Mouse (Mus musculus) hindbrain, embryonic 15.5 days (tissue): ENCODE results near the gene 2310022A10Rik. TPM values are rescaled to one million over a fixed set of nuclear protein-coding genes. Genes with fewer than 3 reads are reported as not detected.
A peak's percentile ranks its signal among the peaks of the same experiment; 100 is the strongest.

Source experiments
- ATAC-seq: fragments of 200-750 bp; cut with Nextera tagmentation; 2 replicates; pipeline ENCODE4 v1.8.0; 2017; ENCODE audit warnings: low read depth, moderate number of reproducible peaks, moderate TSS enrichment; ENCODE audit not compliant: low FRiP score
- H3K27ac ChIP-seq: fragments of 300-500 bp; sonication (generic); replicated peaks from 2 replicates; pipeline ENCODE4 v1.5.1; 2015; ENCODE audit warnings: mild to moderate bottlenecking, inconsistent platforms
- H3K27me3 ChIP-seq: fragments of 300-500 bp; sonication (generic); 2 replicates; pipeline ENCODE4 v1.6.1; 2015; ENCODE audit warnings: control low read depth, inconsistent platforms
- H3K36me3 ChIP-seq: fragments of 300-500 bp; sonication (generic); 2 replicates; pipeline ENCODE4 v1.6.1; 2015; ENCODE audit warnings: control low read depth, inconsistent platforms
- H3K4me1 ChIP-seq: fragments of 300-500 bp; sonication (generic); replicated peaks from 2 replicates; pipeline ENCODE4 v1.6.1; 2015; ENCODE audit warnings: control low read depth, inconsistent platforms
- H3K4me2 ChIP-seq: fragments of 300-500 bp; sonication (generic); 2 replicates; pipeline ENCODE4 v1.6.1; 2015; ENCODE audit warnings: moderate library complexity, mild to moderate bottlenecking, inconsistent platforms
- H3K4me3 ChIP-seq: fragments of 300-500 bp; sonication (generic); 2 replicates; pipeline ENCODE4 v1.5.1; 2015; ENCODE audit warnings: mild to moderate bottlenecking, inconsistent platforms
- H3K9ac ChIP-seq: fragments of 300-500 bp; sonication (generic); 2 replicates; pipeline ENCODE4 v1.6.1; 2015; ENCODE audit warnings: inconsistent platforms
- H3K9me3 ChIP-seq: fragments of 300-500 bp; sonication (generic); 2 replicates; pipeline ENCODE4 v1.6.1; 2016; ENCODE audit warnings: control low read depth, inconsistent platforms
- WGBS: fragments of 180-500 bp; shearing (Covaris S2); methylation state at CpG from one replicate; pipeline ENCODE4 v1.1.7; 2015; 5-methylcytosine and 5-hydroxymethylcytosine counted together
- polyA plus RNA-seq: library from polyadenylated mRNA; unstranded; fragments of >200 nt; fragmentation: Nextera tagmentation; extraction: Ambion mirVana; gene quantifications from 2 replicates; pipeline ENCODE4 v1.2.1, GENCODE M21; 2015

Gene 2310022A10Rik
- polyA plus RNA-seq, 1 experiment from 2014 or later: 36.6 TPM

DNA sequence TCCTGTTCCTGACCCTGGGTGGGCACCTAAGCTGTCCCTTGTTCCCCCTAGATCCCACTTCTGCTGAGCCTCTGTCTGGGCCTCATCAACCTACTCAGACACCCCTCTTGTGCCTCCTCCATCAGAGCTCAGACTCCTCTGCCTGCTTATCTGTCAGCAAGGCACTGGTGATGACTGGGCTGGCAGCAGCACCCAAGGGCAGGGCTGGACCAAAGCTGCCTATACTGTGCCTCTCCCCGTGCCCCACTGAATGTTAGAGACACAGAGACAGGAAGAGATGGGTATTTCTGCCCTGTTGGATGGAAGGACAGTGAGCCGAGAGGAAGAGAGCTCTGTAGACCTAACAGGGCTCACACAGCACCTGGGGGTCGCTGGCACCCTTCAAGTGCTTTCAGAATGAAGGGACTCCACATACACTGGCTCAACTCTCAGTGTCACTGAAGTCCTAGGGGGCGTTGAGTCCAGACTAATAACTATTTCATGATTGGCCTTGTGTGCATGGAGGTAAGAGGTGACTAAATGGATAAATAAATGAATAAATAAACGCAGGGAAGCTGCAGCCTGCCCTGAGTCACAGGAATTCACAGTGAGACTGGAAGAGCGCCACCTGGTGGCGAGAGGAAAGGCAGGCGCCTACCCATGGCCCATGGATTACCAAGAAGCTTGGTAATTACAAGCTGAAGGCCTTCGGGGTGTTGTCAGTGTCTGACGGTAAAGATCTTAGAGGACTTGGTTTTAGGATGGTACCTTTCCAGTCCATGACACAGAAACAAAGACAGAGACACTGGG is 26.8 kb upstream of the 2310022A10Rik start:
- H3K27me3 ChIP-seq: no peaks in the 10 kb centered on the region
- 23% methylated on average over 10 of the region's 10 CpGs for WGBS
- no peak overlapping the region for H3K4me2 ChIP-seq
- peak; percentile 74 for ATAC-seq
- no peak overlapping the region for H3K27ac ChIP-seq
- no peak overlapping the region for H3K4me3 ChIP-seq
- no peaks in the 10 kb centered on the region for H3K9me3 ChIP-seq
- no peaks in the 10 kb centered on the region for H3K4me1 ChIP-seq
- H3K36me3 ChIP-seq: no peaks in the 10 kb centered on the region; the same call in 1 of the 2 replicates
- H3K9ac ChIP-seq: no peak overlapping the region

DNA sequence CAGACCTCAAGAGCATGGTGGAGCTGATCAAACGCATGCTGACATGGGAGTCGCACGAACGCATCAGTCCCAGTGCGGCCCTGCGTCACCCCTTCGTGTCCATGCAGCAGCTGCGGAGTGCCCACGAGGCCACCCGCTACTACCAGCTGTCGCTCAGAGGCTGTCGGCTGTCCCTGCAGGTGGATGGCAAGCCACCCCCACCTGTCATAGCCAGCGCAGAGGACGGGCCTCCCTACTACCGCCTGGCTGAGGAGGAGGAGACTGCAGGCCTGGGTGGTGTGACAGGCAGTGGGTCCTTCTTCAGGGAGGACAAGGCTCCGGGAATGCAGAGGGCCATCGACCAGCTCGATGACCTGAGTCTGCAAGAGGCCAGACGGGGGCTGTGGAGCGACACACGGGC is 24.0 kb upstream of the 2310022A10Rik start:
- no peaks in the 10 kb centered on the region for H3K9me3 ChIP-seq
- WGBS: 81% methylated on average over 21 of the region's 21 CpGs
- no peak overlapping the region for H3K9ac ChIP-seq
- H3K27me3 ChIP-seq: no peaks in the 10 kb centered on the region
- ATAC-seq: no peak
- H3K4me1 ChIP-seq: no peaks in the 10 kb centered on the region
- H3K36me3 ChIP-seq: peaks cover 20% of the 10 kb centered on the region
- no peak overlapping the region for H3K27ac ChIP-seq
- H3K4me3 ChIP-seq: no peak overlapping the region
- no peak overlapping the region for H3K4me2 ChIP-seq

DNA sequence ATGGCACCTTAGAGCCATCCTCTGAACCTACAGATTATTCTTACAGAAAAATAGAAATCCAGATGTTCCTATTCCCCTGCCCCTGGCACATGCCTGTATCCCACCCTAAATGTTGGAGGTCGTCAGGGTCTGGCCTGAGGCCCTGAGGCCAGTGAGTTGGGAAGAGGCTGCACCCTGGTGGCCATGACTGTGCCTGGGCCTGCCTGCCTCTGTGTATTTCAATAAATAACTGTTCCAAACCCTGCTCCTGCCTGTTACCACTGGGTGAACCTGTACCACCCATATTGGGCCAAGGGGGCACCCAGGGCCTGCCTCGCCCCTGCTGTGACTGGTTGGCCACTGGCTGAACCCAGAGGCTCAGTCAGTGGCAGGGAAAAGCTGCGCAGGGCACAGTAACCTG is 22.1 kb upstream of the 2310022A10Rik start:
- Histone ChIP-seq H3K27me3 (no peaks in the 10 kb centered on the region), H3K27ac (no peak overlapping the region), H3K36me3 (peaks cover 24% of the 10 kb centered on the region), H3K9me3 (no peaks in the 10 kb centered on the region), H3K4me3 (no peak overlapping the region), H3K4me2 (no peak overlapping the region), H3K9ac (no peak overlapping the region), H3K4me1 (no peaks in the 10 kb centered on the region)
- 79% methylated on average over 3 of the region's 3 CpGs for WGBS
- no peak for ATAC-seq

DNA sequence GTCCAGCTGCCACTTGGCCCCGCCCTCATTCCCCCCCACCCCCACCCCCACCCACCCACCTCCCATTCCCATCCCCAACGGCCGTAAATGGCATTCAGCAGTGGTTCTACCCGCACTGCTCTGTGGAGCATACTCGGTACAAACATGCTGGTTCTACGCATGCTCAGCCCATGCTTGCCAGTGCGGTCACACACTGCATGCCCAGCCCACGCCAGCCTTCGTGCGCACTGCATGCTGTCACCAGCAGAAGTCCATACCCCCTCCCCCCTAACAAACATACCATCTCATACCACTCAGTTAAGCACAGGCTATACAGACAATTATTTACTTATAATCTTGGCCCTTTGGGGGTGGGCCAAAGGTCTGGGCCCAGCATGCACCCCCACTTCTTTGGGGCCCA is 21.3 kb upstream of the 2310022A10Rik start:
- Histone ChIP-seq H3K9ac (no peak overlapping the region), H3K27me3 (no peaks in the 10 kb centered on the region), H3K27ac (no peak overlapping the region), H3K9me3 (no peaks in the 10 kb centered on the region), H3K4me2 (no peak overlapping the region), H3K4me1 (no peaks in the 10 kb centered on the region), H3K36me3 (peaks cover 32% of the 10 kb centered on the region), H3K4me3 (no peak overlapping the region)
- ATAC-seq: no peak
- WGBS: 90% methylated on average over 10 of the region's 10 CpGs

DNA sequence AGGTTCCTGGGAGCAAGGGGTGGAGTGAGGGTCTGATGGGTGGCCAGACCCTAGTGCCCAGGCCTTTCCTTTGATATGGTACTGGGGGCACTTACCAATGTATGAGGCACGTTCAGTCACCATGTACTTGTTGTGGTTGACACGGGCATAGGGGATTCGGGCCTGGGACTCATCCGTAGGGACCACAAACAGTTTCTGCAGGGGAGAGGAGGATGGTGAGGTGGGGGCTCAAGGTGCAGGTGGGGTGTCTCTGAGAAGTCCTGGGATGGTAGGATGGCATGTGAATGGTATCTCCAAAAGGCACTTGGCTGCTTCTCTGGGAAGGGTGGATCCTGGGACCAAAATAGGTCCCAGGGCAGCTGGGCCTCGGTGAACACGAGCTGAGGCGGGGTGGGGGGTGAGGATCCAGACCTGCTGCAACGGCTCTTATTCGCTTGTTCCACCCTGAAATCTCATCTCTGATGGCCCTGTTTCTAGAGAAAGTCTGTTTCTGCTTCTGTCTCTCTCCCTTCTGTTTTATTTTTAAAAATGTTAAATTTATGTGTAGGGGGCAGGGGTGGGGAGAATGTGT is 20.5 kb upstream of the 2310022A10Rik start:
- Histone ChIP-seq H3K36me3 (peaks cover 40% of the 10 kb centered on the region), H3K27me3 (no peaks in the 10 kb centered on the region), H3K4me1 (no peaks in the 10 kb centered on the region), H3K4me3 (no peak overlapping the region), H3K27ac (no peak overlapping the region), H3K4me2 (no peak overlapping the region), H3K9ac (no peak overlapping the region), H3K9me3 (no peaks in the 10 kb centered on the region)
- WGBS: 94% methylated on average over 9 of the region's 9 CpGs
- ATAC-seq: no peak

DNA sequence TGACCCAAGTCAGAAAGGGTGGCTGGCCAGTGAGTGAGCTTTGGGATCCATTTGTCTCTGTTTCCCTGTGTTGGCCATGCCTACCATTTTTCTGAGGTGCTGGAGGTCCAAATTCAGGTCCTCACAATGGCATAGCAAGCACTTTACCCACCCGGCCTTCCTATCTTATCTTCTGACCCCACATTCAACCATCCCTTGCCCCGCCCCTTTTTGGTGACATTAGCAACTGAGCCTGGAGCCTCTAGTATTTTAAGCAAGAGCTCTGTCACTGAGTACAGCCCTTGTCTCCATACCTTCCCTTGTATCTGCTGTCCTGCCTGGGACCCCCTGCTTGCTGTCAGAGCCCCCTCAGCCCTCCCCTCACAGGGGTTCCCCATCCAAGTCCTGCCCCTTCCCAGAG is 17.6 kb upstream of the 2310022A10Rik start:
- H3K4me2 ChIP-seq: no peak overlapping the region
- WGBS: 93% methylated on average over 2 of the region's 2 CpGs
- H3K36me3 ChIP-seq: peaks cover 65% of the 10 kb centered on the region
- H3K4me1 ChIP-seq: no peaks in the 10 kb centered on the region
- no peak overlapping the region for H3K9ac ChIP-seq
- ATAC-seq: no peak
- no peak overlapping the region for H3K27ac ChIP-seq
- no peaks in the 10 kb centered on the region for H3K27me3 ChIP-seq
- H3K9me3 ChIP-seq: no peaks in the 10 kb centered on the region
- H3K4me3 ChIP-seq: no peak overlapping the region

DNA sequence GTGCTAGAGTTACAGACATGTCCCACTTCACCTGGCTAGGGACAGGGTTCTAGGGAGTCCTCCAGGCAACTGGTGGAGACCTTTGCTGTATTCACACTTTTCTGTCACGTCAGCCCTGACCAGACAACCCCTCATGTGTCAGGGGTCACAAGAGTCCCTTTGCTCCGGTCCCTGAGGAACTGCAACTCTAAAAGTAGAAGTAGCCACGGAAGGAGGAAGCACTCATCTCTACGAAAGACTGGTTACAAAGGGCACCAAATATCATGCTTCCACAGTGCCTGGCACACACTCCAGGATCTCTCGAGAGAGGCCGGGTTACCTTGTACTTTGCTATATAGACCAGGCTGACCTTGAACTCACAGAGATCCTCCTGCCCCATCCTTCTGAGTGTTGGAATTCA is 16.4 kb upstream of the 2310022A10Rik start:
- H3K27me3 ChIP-seq: no peaks in the 10 kb centered on the region
- no peak overlapping the region for H3K27ac ChIP-seq
- H3K9ac ChIP-seq: no peak overlapping the region
- no peak overlapping the region for H3K4me3 ChIP-seq
- H3K4me2 ChIP-seq: no peak overlapping the region
- ATAC-seq: no peak
- H3K9me3 ChIP-seq: no peaks in the 10 kb centered on the region
- peaks cover 9% of the 10 kb centered on the region for H3K4me1 ChIP-seq
- WGBS: 92% methylated on average over 6 of the region's 6 CpGs
- H3K36me3 ChIP-seq: peaks cover 71% of the 10 kb centered on the region

DNA sequence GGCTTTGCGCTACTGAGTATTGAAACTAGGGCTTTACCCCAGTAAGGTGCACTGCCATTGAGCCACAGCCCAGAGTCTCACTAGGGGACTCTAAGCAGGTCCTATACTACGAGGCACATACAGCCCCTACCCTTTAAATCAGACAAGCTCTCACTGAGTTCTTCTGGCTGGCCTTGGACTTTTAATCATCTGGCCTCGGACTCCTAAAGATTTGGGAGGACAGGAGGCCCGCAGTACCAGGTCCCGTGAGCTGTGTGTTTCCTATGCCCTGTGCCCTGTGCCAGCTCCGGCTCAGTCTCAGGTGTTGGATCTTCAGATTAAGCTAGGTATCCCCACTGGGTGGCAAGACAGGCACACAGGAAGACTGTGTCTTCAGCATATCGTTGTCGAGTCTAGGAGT is 15.0 kb upstream of the 2310022A10Rik start:
- no peak for ATAC-seq

DNA sequence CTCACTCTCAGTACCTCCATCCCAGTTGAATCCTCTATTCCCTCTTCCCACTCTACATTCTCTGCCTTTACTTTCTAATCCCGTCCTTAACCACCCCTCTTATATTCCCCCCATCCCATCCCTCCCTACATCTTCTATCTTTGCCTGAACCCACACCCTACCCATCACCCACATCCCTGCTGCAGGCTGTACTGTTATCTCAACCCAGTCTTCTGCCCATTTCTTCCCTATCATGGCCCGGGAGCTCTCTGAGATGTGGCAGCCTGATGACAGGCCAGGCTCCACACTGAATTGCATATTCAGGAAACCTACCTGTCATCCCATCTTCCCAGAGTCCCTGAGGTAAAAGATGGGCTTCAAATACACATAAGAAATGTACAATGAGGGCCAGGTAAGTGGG is 14.2 kb upstream of the 2310022A10Rik start:
- Histone ChIP-seq H3K9me3 (no peaks in the 10 kb centered on the region), H3K4me3 (no peak overlapping the region), H3K27me3 (no peaks in the 10 kb centered on the region), H3K27ac (no peak overlapping the region), H3K9ac (no peak overlapping the region), H3K4me1 (peaks cover 21% of the 10 kb centered on the region), H3K36me3 (peaks cover 50% of the 10 kb centered on the region), H3K4me2 (no peak overlapping the region)
- ATAC-seq: no peak
- WGBS: 90% methylated on average over 2 of the region's 2 CpGs

More for the DNA sequence above, 15.0 kb upstream of the 2310022A10Rik start:
- Histone ChIP-seq H3K36me3 (peaks cover 57% of the 10 kb centered on the region), H3K4me1 (peaks cover 20% of the 10 kb centered on the region), H3K4me2 (no peak overlapping the region), H3K9me3 (no peaks in the 10 kb centered on the region), H3K4me3 (no peak overlapping the region), H3K27ac (no peak overlapping the region), H3K9ac (no peak overlapping the region), H3K27me3 (no peaks in the 10 kb centered on the region)
- WGBS: 93% methylated on average over 8 of the region's 8 CpGs

DNA sequence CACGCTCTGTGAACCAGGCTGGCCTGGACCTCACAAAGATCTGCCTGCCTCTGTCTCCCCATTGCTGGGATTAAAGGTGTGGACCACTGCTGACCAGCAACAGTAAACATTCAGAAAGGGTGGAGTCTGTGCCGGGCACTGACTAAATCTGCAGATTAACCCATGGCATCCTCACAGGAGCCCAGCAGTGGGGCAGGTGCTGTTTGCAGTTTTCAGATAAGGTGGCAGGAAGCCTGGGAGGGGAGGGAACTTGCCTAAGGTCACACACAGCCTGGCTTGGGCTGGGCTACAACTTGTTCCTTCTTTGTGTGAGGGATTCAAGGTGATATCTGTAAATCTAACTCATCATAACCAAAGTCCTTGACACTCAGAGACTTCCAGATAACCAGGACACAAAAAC is 12.5 kb upstream of the 2310022A10Rik start:
- Histone ChIP-seq H3K36me3 (peaks cover 50% of the 10 kb centered on the region), H3K4me1 (peaks cover 21% of the 10 kb centered on the region), H3K9ac (no peak overlapping the region), H3K27ac (no peak overlapping the region), H3K4me3 (no peak overlapping the region), H3K4me2 (no peak overlapping the region), H3K9me3 (no peaks in the 10 kb centered on the region), H3K27me3 (no peaks in the 10 kb centered on the region)
- WGBS: 81% methylated on average over 2 of the region's 2 CpGs
- no peak for ATAC-seq

DNA sequence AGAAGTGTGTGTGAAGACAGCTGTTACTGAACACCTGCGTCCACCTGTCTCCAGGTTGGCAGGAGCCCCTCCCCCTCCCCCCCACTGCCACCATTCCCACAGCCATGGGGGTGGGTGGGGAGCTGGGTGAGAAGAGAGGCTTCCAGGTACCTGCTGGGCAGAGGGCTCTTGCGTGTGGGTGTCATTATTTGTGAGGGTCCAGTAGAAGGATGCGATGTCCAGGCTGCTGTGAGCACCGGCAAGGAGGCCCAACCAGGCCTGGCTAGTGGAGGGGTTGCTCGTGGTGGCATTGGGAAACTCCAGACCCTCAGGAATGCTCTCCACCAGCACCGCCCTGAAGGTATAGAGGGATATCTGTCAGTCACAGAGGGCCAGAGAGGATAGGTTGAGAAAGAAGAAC is 12.1 kb upstream of the 2310022A10Rik start:
- Histone ChIP-seq H3K4me3 (no peak overlapping the region), H3K9ac (no peak overlapping the region), H3K27me3 (no peaks in the 10 kb centered on the region), H3K4me2 (peak overlapping the region; percentile 72; the same call in 1 of the 2 replicates), H3K36me3 (peaks cover 46% of the 10 kb centered on the region), H3K4me1 (peaks cover 21% of the 10 kb centered on the region), H3K27ac (no peak overlapping the region), H3K9me3 (no peaks in the 10 kb centered on the region)
- WGBS: 85% methylated on average over 6 of the region's 6 CpGs
- no peak for ATAC-seq

DNA sequence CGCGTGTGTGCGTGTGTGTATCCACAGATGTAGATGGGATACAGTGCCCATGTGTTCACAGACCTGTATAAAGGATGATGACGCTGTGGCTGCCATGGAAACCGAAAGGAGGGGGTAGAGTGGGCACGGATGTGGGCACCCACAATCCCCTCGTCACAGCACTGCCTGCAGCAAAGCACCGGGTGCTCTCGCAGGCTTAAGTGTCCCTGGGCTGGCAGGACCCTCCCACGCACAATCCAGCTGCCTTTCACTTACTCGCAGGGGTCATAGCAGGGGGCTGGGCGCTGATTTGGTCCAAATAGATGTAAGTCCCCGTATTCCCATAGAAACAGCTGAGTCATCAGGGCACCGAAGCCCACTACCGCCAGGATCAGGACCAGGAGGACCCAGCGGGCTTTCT is 11.6 kb upstream of the 2310022A10Rik start:
- H3K9ac ChIP-seq: peak overlapping the region; percentile 80; the same call in 1 of the 2 replicates

More for the DNA sequence above, 11.6 kb upstream of the 2310022A10Rik start:
- ATAC-seq: peak; percentile 60; the same call in 1 of the 2 replicates
- Histone ChIP-seq H3K27me3 (no peaks in the 10 kb centered on the region), H3K4me3 (peak overlapping the region; percentile 75), H3K36me3 (peaks cover 42% of the 10 kb centered on the region), H3K9me3 (no peaks in the 10 kb centered on the region), H3K4me2 (peak overlapping the region; percentile 72), H3K27ac (no peak overlapping the region), H3K4me1 (peaks cover 21% of the 10 kb centered on the region)
- 59% methylated on average over 16 of the region's 16 CpGs for WGBS
